Mouse (Mus musculus): ENCODE measurements around the gene Lpar5.

DNA sequence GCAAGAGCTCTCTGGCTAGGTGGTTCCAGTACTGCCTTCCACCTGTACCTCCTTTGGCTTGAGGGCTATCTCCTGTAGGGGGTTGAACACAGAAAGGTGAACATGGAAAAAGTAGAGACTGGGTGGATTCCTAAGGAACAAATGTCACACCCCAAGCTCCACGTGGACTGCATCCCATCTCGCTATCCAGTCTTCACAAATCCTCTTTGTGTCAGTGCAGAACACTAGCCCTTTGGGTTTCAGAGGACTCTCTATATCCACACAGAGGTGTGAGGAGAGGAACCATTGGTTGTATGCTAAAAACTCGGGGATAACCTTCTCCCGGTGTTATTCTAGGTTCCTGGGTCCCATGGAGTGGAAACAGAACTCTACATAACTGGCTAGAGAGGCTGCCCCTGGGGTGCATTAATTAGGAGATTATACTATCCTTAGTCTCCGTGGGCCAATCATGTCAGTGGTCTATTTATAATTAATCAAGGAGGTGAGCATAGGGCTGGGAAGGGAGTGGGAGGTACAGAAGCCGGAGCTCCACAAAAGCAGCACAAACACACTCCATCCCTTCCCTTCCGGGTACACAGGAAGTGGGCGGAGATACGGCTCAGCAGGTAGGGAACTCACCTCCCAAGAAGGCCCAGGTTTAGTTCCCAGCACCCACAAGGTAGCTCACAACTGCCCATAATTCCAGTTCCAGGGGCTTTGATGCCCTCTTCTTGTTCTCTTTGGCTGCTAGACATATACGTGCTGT is 22.8 kb downstream of the Lpar5 start:
- no peak for TF ChIP-seq CTCF (IDR thresholded peaks at IDR 0.05; ENCODE audit: insufficient read depth, low read length)
- no peak for TF ChIP-seq POLR2A (IDR thresholded peaks at IDR 0.05; ENCODE audit: borderline replicate concordance, extremely low read depth, low read depth, low read length)

Measured in lung, adult 2 months (tissue).